Comparison of ENCODE assay signal across 8 mouse cellular contexts in genomic region chr19:27123334-27123733, GRCm38 (mm10).
DNase-seq lines count a peak whose midpoint lies in the region; ATAC-seq lines count a peak whose summit lies in the region.

No protein-coding gene starts in this region.

- intact Hi-C loops in gastrocnemius, postnatal 36 days (cut with DNase I), result loop anchor here (2.0 to 5.0 kb wide), 2 partner anchors 94 to 295 kb away; partner anchors contain the start of gene Vldlr

- ATAC-seq in common myeloid progenitor, adult 5-6 weeks (replicated peaks; ENCODE audit: low read depth, poor library complexity, severe bottlenecking), result 0 out of 2 replicates have a peak, but pooled peaks have one; percentile 4

- DNase-seq in gastrocnemius, adult 18-20 months (ENCODE audit: low spot score), result peak; percentile 4
- no peak for DNase-seq in gastrocnemius, postnatal 36 days
- peak; percentile 32 for DNase-seq in Muller cell, postnatal 12 days (ENCODE audit: inconsistent ontology term)
- peak; percentile 59 to 71 for DNase-seq in layer of hippocampus, postnatal 25 days (ENCODE audit: extremely low spot score in 1 of 2, low spot score in 1 of 2)
- DNase-seq in adrenal gland, postnatal 36 days, result no peak
- DNase-seq in gastrocnemius, adult 8-10 months (ENCODE audit: low spot score in 2 of 2), result no peak
- DNase-seq in spleen, postnatal 10 days (ENCODE audit: low spot score in 2 of 2), result no peak

Comparison
In these comparisons a context has a peak if more than half of its experiments do, and no peak if none do; other contexts are left out.
1. DNase-seq: peak in gastrocnemius, adult 18-20 months (single experiment), Muller cell, postnatal 12 days (single experiment) and layer of hippocampus, postnatal 25 days (2 of 2); none in gastrocnemius, postnatal 36 days (0 of 2), adrenal gland, postnatal 36 days (0 of 2), gastrocnemius, adult 8-10 months (0 of 2) and spleen, postnatal 10 days (0 of 2).